Mouse (Mus musculus) midbrain, embryonic 15.5 days (tissue): ENCODE data around the gene Pigt. TPM values are rescaled to one million over a fixed set of nuclear protein-coding genes. Genes with fewer than 3 reads are reported as not detected.

ENCODE experiments used
- polyA plus RNA-seq: library from polyadenylated mRNA; unstranded; fragments of >200 nt; fragmentation: Nextera tagmentation; extraction: Ambion mirVana; gene quantifications from 2 replicates; pipeline ENCODE4 v1.2.1, GENCODE M21; 2015

The Pigt gene
- polyA plus RNA-seq, 1 experiment from 2014 or later, result 101 TPM

Other genes with a start within 250 kb of the Pigt start
- not detected in 2 replicates for gene Svs3b, start 240.9 kb upstream of the Pigt start, polyA plus RNA-seq
- not detected in 2 replicates for gene Svs4, start 219.1 kb upstream of the Pigt start, polyA plus RNA-seq
- not detected in 2 replicates for gene Svs3a, start 208.3 kb upstream of the Pigt start, polyA plus RNA-seq
- gene Svs6, start 180.8 kb upstream of the Pigt start, polyA plus RNA-seq, result not detected in 2 replicates
- gene Svs5, start 164.8 kb upstream of the Pigt start, polyA plus RNA-seq, result not detected in 2 replicates
- gene Slpi, start 108.4 kb upstream of the Pigt start, polyA plus RNA-seq, result not detected in 2 replicates
- gene Rbpjl, start 94.4 kb upstream of the Pigt start, polyA plus RNA-seq, result 0.05 TPM in 1 of 2 replicates, not detected in the other
- gene Matn4, start 92.4 kb upstream of the Pigt start, polyA plus RNA-seq, result 0.65 and 0.89 TPM in 2 replicates
- gene Sdc4, start 53.6 kb upstream of the Pigt start, polyA plus RNA-seq, result 6.7 and 7.1 TPM in 2 replicates
- 87.9 and 90.5 TPM in 2 replicates for gene Sys1, start 40.6 kb upstream of the Pigt start, polyA plus RNA-seq
- gene Gm20458, start 36.6 kb upstream of the Pigt start, polyA plus RNA-seq, result 2.4 and 3.5 TPM in 2 replicates
- gene Trp53tg5, start 23.8 kb upstream of the Pigt start, polyA plus RNA-seq, result not detected in 2 replicates
- gene Dbndd2, start 11.4 kb upstream of the Pigt start, polyA plus RNA-seq, result 19.2 and 19.5 TPM in 2 replicates
- 2.6 and 3.2 TPM in 2 replicates for gene Wfdc2, start 64.9 kb downstream of the Pigt start, polyA plus RNA-seq
- not detected in 2 replicates for gene Spint3, start 75.9 kb downstream of the Pigt start, polyA plus RNA-seq
- gene Wfdc6a, start 87.9 kb downstream of the Pigt start, polyA plus RNA-seq, result not detected in 2 replicates
- gene Eppin, start 96.1 kb downstream of the Pigt start, polyA plus RNA-seq, result not detected in 2 replicates
- not detected in 2 replicates for gene Wfdc6b, start 116.0 kb downstream of the Pigt start, polyA plus RNA-seq
- not detected in 2 replicates for gene Wfdc8, start 116.1 kb downstream of the Pigt start, polyA plus RNA-seq
- not detected in 2 replicates for gene Wfdc16, start 141.3 kb downstream of the Pigt start, polyA plus RNA-seq
- not detected in 2 replicates for gene Wfdc10, start 158.5 kb downstream of the Pigt start, polyA plus RNA-seq
- 0.34 TPM in 1 of 2 replicates, not detected in the other for gene Wfdc9, start 159.1 kb downstream of the Pigt start, polyA plus RNA-seq
- gene Wfdc11, start 176.6 kb downstream of the Pigt start, polyA plus RNA-seq, result not detected in 2 replicates
- gene Wfdc13, start 187.6 kb downstream of the Pigt start, polyA plus RNA-seq, result not detected in 2 replicates
- not detected in 2 replicates for gene Spint4, start 201.0 kb downstream of the Pigt start, polyA plus RNA-seq
- not detected in 2 replicates for gene Spint5, start 217.8 kb downstream of the Pigt start, polyA plus RNA-seq
- 1.3 and 1.9 TPM in 2 replicates for gene Wfdc3, start 248.4 kb downstream of the Pigt start, polyA plus RNA-seq
- gene Dnttip1, start 248.5 kb downstream of the Pigt start, polyA plus RNA-seq, result 52.7 and 55.4 TPM in 2 replicates